Mouse (Mus musculus) kidney, postnatal 36 days (tissue): ENCODE data around the gene Carmil1.
"Not testable (repeated sequence)": the region's sequence is repeated elsewhere in the genome, so short reads cannot be mapped to it uniquely, and the experiment has no call there.

ENCODE experiments used
- DNase-seq, 2 experiments: peaks; one replicate each; pipeline ENCODE4 v3.0.0; 2021 to 2022; ENCODE audit warnings: mixed read lengths in 2 of 2

Carmil1 gene

GRCm38 (mm10) chr13:24152610-24153009 is 128.0 kb downstream of the Carmil1 start:
- no peak for DNase-seq

GRCm38 (mm10) chr13:24151335-24151734 is 129.3 kb downstream of the Carmil1 start:
- no peak for DNase-seq

- no peak for DNase-seq
Observed at GRCm38 (mm10) chr13:24148549-24148948, 132.0 kb downstream of the Carmil1 start.

- DNase-seq = no peak
Observed at GRCm38 (mm10) chr13:24147006-24147405, 133.6 kb downstream of the Carmil1 start.

- DNase-seq = no peak
Observed at GRCm38 (mm10) chr13:24146541-24146940, 134.1 kb downstream of the Carmil1 start.

- no peak for DNase-seq
Observed at GRCm38 (mm10) chr13:24144858-24145257, 135.7 kb downstream of the Carmil1 start.

GRCm38 (mm10) chr13:24144141-24144540 is 136.5 kb downstream of the Carmil1 start:
- DNase-seq = peak; percentile 37 to 46

GRCm38 (mm10) chr13:24136836-24137235 is 143.8 kb downstream of the Carmil1 start:
- no peak for DNase-seq

- DNase-seq = peak; percentile 5 to 17
Observed at GRCm38 (mm10) chr13:24135282-24136230, 145.0 kb downstream of the Carmil1 start.

GRCm38 (mm10) chr13:24132866-24133265 is 147.7 kb downstream of the Carmil1 start:
- DNase-seq = no peak

GRCm38 (mm10) chr13:24131319-24131718 is 149.3 kb downstream of the Carmil1 start:
- DNase-seq = no peak

- DNase-seq = no peak
Observed at GRCm38 (mm10) chr13:24130741-24131140, 149.9 kb downstream of the Carmil1 start.

GRCm38 (mm10) chr13:24128731-24129130 is 151.9 kb downstream of the Carmil1 start:
- no peak for DNase-seq

- DNase-seq = no peak
Observed at GRCm38 (mm10) chr13:24125865-24126264, 154.7 kb downstream of the Carmil1 start.

- DNase-seq = no peak
Observed at GRCm38 (mm10) chr13:24117181-24117812, 163.3 kb downstream of the Carmil1 start.

- peak; percentile 52 to 74 for DNase-seq
Observed at GRCm38 (mm10) chr13:24112689-24113348, 167.8 kb downstream of the Carmil1 start.

- no peak for DNase-seq
Observed at GRCm38 (mm10) chr13:24110329-24110728, 170.3 kb downstream of the Carmil1 start.

- no peak for DNase-seq
Observed at GRCm38 (mm10) chr13:24108282-24108681, 172.3 kb downstream of the Carmil1 start.

- DNase-seq = no peak
Observed at GRCm38 (mm10) chr13:24107058-24107457, 173.5 kb downstream of the Carmil1 start.

GRCm38 (mm10) chr13:24105838-24106237 is 174.8 kb downstream of the Carmil1 start:
- no peak for DNase-seq

GRCm38 (mm10) chr13:24105340-24105669 is 175.3 kb downstream of the Carmil1 start:
- DNase-seq = no peak

GRCm38 (mm10) chr13:24104611-24105339 is 175.8 kb downstream of the Carmil1 start:
- DNase-seq = not testable (repeated sequence)

GRCm38 (mm10) chr13:24104016-24104415 is 176.6 kb downstream of the Carmil1 start:
- no peak for DNase-seq
